Mouse (Mus musculus): ENCODE results near the gene Flot2.
"Not testable (repeated sequence)": the region's sequence is repeated elsewhere in the genome, so short reads cannot be mapped to it uniquely, and the experiment has no call there.

Gene Flot2

GRCm38 (mm10) chr11:78037831-78038752 is at the start of gene Flot2:
Gene Flot2 (plus strand): TSS chr11:78037931.
- DNase-seq, result peak; percentile 71

GRCm38 (mm10) chr11:77989071-77989690 is 48.5 kb upstream of the Flot2 start:
- no peak for DNase-seq

GRCm38 (mm10) chr11:77995556-77995955 is 42.2 kb upstream of the Flot2 start:
- peak; percentile 9 for DNase-seq

GRCm38 (mm10) chr11:78006446-78006845 is 31.3 kb upstream of the Flot2 start:
- no peak for DNase-seq

- DNase-seq, result peak; percentile 87
Measured at GRCm38 (mm10) chr11:78019676-78020075, 18.1 kb upstream of the Flot2 start.

- DNase-seq, result no peak
Measured at GRCm38 (mm10) chr11:78023607-78024006, 14.1 kb upstream of the Flot2 start.

- DNase-seq, result no peak
Measured at GRCm38 (mm10) chr11:78029240-78029639, 8.5 kb upstream of the Flot2 start.

GRCm38 (mm10) chr11:78030600-78030999 is 7.1 kb upstream of the Flot2 start:
- no peak for DNase-seq

GRCm38 (mm10) chr11:78031389-78031788 is 6.3 kb upstream of the Flot2 start:
- DNase-seq, result no peak

GRCm38 (mm10) chr11:78031947-78032808 is 5.6 kb upstream of the Flot2 start, which contains the start of gene Dhrs13:
Gene Dhrs13 (plus strand): TSS chr11:78032280.
- peak; percentile 97 for DNase-seq

- DNase-seq, result peak; percentile 15
Measured at GRCm38 (mm10) chr11:78032809-78033195, 4.9 kb upstream of the Flot2 start.

- DNase-seq, result no peak
Measured at GRCm38 (mm10) chr11:78033931-78034617, 3.7 kb upstream of the Flot2 start.

GRCm38 (mm10) chr11:78036791-78037190 is 940 bp upstream of the Flot2 start:
- DNase-seq, result no peak

- DNase-seq, result no peak
Measured at GRCm38 (mm10) chr11:78040878-78041277, 3.1 kb downstream of the Flot2 start.

- DNase-seq, result not testable (repeated sequence)
Measured at GRCm38 (mm10) chr11:78042290-78042870, 4.6 kb downstream of the Flot2 start.

GRCm38 (mm10) chr11:78044758-78045251 is 7.1 kb downstream of the Flot2 start:
- peak; percentile 93 for DNase-seq

- not testable (repeated sequence) for DNase-seq
Measured at GRCm38 (mm10) chr11:78048637-78049036, 10.9 kb downstream of the Flot2 start.

GRCm38 (mm10) chr11:78053078-78053477 is 15.3 kb downstream of the Flot2 start:
- DNase-seq, result no peak

- DNase-seq, result no peak
Measured at GRCm38 (mm10) chr11:78056946-78057345, 19.2 kb downstream of the Flot2 start.

GRCm38 (mm10) chr11:78059833-78060757 is 22.4 kb downstream of the Flot2 start:
- peak; percentile 89 for DNase-seq

- DNase-seq, result no peak
Measured at GRCm38 (mm10) chr11:78062563-78062962, 24.8 kb downstream of the Flot2 start.
